Mouse (Mus musculus) liver (tissue): ENCODE data around the gene Prdx5.

Source experiments
- DNase-seq: peaks from one replicate; pipeline ENCODE4 v3.0.0-alpha.2; 2020; ENCODE audit warnings: mixed read lengths

The Prdx5 gene

DNA sequence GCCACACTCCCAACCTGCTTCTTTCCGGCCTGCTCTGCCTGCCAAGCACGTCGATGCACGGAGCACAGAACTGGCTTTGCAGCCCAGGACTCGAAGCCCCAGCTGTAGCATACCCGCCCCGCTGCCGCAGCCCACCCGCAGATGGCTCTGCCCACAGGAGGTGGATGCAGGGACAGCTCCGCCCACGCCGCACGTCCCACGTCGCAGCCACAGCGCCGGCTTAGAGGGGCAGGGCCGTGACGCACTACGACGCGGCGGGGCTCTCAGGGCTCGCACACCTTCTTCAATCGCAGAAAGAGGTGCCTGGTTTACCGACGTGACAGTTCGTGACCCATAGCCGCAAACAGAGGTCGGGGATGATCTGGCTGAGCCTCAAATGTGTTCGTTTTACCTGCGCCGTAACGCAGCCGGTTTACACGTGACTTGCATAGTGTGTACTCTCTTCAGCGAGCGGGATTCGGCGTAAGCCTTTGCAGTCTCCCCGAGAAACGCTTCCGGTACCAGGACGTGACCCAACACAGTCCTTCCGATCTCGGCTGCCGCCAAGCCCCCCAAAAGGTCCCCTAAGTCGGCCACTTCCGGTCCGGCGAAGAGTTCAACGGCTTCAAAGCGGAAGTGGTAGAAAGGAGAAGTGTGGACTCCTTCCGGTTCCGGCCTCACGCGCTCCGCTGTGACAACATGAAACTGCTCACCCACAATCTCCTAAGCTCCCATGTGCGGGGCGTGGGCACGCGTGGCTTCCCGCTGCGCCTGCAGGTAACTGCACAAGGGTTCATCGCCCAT, at the start of gene Prdx5, which contains the start of gene Trmt112:
Gene Prdx5 (minus strand): TSS at position 600 of the 783 bp plus-strand sequence.
Gene Trmt112 (plus strand): TSS at position 192 of the 783 bp plus-strand sequence.
- DNase-seq: peak; percentile 92

DNA sequence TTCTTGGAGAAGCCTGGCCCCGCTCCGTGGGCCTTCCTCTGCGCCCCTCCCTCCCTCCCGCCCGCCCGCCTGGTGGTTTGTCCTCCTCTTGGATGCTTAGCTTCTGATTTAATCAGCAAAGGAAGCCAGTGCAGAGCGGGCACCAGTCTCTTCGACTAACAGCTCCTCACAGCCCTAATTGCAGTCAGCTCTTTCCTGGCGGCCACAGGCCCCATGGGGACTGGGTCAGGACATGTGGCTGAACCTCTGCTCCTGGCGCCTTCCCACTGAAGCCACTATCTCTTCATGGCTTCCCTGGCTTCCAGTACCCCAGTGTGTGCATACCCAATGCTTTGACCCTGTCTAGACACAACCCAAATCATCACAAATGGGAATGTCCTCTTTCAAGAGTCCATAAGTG, 46.6 kb upstream of the Prdx5 start:
- DNase-seq: no peak

DNA sequence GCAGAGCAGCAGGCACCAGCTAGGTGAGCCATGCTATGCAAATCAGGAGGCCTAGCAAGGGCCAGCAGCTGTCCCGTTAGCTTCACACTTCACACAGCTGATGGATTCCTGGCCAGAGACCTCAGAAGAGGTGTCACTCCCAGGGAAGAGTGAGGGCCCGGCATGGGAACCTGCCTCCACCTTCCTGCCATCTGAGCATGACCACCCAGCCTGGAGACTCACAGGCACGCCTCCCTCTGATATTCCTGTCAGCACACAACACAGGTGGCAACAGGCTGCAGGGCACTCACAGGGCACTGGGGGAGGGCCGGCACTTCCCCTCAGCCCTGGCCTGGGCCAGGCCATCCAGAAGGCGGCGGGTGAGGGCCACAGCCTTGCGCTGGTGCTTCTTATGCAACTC, 45.5 kb upstream of the Prdx5 start:
- DNase-seq: no peak

DNA sequence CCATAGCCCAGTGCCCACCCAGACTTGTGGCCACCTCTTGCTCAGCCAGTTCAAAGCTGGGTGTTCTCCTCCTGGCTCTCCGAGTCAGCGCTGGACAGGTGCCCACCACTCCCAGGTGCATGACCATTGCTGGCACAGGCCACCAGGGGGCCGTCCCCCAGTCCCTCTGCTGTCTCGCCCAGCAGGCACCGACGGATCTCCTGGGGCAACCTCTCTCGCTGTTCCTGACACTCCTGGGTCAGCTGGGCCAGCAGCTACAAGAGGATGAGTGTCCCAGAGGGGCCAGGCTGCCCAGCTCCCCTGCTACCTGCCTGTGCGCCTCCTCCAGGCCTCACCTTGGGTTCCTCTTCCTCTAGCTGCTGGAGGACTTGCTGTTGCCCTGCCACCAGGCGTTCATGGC, 44.1 kb upstream of the Prdx5 start:
- DNase-seq: no peak

DNA sequence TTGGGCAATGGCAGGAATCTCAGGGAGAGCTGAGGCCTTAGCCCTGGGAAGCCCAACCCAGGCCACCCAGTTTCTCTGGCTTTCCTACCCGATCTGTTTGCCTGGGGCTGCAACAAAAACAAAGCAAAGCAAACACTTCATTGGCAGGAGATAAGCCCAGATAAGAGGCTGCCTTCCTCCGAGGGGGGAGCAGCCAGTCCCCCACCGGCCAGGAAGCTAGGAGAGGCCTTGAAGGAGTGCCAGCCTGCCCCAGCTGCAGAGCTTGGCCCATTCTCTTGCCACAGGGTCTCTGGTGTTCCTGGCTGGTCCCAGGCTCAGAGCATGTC, 42.8 kb upstream of the Prdx5 start:
- DNase-seq: peak; percentile 41

DNA sequence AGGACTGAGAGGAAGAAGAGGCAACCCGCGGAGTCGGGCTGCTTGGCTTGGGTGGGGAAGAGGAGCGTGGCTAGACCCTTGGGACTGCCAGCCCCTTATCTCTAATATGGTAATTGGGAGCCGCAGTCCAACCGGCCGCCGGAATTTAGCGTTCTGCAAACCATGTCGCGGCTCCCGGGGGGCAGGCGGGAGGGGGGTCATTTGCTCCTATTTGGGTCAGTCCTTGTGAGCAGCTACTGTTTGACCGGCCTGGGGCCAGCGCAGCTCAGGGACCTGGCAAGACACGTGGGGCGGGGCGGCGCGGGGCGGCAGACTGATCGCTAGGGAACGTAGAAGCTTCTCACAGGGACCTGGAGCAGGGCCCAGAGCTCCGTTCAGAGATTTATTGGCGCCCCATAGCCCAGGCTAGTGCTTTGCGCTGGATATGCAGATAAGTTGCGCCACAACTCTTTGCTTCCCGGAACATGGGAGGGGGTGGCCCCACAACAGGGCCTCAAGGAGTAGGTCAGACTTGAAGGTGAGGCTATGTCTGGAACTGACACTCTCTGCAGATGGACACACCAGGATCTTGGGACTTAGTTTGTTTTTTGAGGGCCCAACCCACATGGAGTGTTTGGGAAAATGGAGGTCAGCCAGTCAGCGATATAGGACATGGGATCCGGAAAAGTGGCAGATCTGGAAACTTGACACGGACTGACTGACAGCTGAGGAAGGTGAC, 42.2 kb upstream of the Prdx5 start:
- peak; percentile 70 for DNase-seq

DNA sequence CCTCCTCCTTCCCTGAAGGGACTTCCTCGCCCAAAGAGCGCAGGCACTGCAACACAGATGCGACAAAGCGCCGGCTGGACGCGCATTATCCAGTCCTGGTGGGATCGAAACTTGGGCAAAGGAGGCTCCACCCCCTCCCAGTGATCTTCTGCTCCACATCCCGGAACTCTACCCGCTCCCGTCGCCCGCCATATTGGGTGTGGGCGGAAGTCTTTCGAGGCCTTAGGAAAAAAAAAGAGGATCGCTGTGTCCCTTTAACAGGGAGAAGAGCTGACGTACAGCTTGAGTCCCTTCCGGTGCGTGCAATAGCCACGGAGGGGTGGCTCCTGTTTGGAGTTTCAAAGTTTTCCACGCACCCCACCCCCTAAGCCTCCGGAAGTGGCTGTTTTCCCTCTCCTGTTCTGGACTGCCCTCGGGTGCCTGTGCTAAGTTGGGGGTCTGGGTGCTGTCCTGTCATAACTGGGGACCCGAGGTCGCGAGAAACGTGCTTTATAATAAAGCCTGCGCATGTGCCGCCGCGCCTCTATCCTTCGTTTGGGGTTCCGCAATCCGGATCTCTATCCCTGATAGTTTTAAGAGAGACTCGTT, 41.6 kb upstream of the Prdx5 start:
- DNase-seq: peak; percentile 90

DNA sequence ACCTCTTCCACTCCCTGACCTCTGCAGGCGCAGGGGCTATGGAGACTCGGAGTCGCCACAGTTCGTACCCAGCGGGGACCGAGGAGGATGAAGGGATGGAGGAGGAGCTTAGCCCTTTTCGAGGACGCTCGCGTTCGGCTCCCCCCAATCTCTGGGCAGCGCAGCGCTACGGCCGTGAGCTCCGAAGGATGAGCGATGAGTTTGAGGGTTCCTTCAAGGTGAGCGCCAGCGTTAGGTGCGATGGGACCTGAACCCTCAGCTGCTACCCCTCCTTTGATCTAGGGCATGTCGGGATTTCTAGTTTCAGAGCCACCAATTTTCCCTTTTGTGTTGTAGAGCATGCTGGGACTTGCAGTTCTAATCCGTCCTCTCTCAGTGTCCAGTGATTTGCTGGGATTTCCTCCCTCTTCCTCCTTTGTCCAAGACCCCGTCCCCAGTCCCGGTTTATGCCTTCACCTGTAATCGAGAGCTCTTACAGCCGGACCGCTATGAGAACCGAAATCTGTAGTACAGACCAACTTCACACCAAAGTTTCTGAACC, 40.8 kb upstream of the Prdx5 start:
- DNase-seq: peak; percentile 64

DNA sequence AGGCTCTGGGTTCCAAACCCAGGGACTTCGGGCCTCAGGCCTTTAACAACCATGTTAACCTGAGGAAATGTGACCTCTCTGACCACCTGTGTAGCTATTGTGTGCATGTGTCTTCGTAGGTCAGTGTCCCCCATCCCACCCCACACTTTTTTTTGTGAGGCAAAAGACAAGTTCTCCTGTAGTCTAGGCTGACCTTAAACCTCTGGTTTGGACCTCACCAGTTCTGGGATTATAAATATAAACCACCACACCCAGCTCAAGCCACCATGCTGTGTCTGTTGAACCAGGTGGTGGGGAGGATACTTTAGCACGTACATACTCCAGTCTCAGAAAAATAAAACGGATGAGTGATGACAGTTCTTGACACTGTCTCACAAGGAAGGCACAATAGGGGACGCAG, 40.0 kb upstream of the Prdx5 start:
- no peak for DNase-seq

DNA sequence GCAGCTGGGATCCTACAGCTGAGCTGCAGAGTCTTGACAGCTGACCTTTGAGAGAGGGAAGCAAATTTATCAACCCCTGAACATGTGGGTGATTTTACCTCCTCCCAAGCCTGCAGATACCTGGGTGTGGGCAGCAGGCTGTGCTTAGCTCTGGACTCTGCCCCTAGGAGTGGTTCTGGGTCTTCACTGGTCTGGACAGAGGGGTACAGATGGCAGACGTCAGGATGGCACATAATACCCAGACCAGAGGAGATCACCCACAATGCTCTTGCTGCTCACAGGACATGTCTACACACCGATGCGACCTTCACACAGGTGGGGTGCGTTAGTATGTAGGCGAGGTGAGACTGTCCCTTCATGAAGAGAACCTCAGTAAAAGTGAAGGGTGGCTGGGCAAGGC, 39.6 kb upstream of the Prdx5 start:
- DNase-seq: no peak

DNA sequence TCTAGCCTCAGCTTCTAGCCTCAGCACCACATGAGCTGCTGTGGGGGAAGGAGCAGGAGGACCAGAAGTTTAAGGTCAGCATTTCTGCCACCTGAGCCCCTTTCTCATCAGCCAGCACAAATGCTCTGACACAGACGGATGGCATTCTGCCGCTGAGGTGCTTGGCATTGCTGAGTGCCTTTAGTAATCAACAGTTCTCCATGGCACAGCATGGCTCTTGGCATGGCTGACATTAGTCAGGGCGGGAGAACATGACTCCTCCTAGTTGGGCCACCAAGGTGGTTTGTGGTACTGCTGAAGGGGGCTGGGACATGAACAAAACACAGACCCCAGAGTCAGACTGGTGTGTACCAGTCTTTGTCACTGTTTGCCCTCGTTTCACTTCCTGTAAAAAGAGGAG, 38.3 kb upstream of the Prdx5 start:
- DNase-seq: no peak

DNA sequence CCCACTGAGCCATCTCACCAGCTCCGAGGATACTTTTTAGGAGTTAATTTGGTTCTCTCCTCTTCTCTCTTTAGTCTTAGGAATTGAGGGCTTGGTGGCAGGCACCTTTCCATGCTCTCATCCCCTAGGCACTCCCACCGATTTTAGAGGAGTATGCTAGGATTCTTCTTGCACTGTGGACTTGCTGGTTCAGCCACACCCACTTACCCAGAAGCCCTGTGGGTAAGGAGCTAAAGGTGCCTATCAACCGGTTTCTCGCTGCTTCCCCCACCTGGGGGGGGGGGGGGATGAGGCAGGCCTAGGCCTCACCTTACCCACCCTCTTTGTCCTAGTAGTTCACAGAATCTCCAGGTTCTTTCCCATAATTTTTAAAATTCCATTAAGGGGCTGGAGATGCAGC, 37.8 kb upstream of the Prdx5 start:
- DNase-seq: no peak

DNA sequence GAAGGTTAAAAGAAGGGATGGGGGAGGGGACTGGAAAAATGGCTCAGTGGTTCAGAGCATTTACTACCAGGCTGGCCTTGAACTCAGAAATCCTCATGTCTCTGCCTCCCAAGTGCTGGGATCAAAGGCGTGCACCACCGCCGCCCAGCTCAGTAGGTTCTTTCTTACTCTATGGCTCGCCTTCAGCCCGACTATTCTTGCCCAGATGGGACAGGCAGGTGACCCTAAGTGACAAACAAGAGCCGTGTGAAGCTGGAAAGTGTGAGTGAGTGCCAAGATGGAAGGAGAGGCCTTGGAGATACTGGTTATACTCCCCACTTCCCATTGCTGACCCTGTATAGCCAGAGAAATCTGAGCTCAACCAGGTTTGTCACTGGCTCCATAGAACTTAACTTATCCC, 33.8 kb upstream of the Prdx5 start:
- DNase-seq: no peak

DNA sequence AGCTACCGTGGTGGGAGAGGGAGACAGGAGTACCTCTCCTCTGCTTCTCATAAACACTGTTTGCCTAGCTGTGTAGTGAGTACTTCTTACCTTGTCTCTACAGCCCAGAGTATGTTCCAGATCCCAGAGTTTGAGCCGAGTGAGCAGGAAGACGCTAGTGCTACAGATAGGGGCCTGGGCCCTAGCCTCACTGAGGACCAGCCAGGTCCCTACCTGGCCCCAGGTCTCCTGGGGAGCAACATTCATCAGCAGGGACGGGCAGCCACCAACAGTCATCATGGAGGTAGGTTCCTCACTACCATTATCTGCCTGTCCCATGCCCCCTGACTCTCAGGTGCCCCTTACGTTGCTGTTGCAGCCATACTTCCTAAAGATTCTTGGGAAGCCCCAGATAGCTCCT, 32.9 kb upstream of the Prdx5 start:
- no peak for DNase-seq

DNA sequence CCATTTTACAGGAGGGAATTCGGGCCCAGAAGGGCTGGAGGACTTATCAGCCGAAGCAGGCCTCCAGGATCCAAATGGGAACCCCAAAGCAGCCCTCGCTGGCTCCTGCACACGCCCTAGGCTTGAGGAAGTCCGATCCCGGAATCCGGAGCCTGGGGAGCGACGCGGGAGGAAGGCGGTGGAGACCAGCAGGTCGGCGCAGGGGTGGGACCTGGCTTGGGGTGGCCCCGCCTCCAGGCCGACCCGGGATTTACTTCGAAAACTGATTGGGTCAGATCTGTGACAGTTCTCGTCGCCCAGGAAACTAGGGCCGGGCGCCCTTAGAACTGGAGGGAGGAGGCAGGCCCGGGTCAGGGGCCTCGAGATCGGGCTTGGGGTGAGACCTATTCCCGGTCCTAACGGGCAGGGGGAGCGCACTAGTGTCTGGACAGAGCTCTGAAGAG, 32.4 kb upstream of the Prdx5 start, which contains the start of gene Gpr137:
Gene Gpr137 (minus strand): TSS at position 232 of the 443 bp plus-strand sequence.
- peak; percentile 97 for DNase-seq

DNA sequence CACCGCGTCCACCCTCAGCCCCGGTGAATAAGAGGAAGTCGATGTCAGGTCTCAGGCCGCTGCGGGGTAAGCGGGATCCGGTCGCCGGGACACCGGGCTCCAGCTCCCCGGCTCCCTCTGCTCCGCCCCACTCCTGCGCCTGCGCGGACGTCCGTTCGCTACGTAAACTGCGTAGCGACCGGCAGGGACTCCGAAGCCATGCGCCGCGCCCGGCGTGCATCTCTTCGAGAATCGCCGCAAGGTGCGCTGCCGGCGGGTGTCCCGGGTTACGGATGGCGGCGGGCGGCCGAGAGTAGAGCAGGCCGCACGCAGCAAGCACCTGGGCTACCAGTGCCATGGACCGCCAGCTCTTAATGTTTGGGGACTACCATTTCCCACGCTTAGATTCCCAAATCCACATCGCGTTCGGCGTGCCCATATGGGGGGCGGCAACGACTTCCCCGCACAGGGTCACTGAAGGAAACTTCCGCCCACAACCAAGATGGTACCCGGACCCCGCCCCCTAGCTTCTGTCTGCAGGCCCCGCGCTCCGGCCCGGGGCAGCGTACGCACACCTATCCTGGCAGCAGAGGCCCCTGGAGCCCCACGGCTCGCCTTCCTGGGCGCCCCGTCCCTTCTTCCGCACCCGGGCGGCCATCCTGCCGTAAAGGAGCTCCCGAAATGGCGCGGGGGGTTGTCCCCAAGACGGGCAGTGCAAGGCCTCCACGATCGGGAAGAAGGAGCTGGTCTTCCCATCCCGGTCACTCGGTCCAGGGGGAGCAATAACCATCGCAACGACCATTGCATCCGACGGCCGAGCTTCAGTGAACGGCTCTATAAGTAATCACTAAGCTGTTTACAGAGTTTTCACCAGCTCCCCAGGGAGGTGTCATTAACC, 31.7 kb upstream of the Prdx5 start, which contains the start of gene Bad:
Gene Bad (plus strand): TSS at position 490 of the 877 bp plus-strand sequence.
- DNase-seq: peak; percentile 96

DNA sequence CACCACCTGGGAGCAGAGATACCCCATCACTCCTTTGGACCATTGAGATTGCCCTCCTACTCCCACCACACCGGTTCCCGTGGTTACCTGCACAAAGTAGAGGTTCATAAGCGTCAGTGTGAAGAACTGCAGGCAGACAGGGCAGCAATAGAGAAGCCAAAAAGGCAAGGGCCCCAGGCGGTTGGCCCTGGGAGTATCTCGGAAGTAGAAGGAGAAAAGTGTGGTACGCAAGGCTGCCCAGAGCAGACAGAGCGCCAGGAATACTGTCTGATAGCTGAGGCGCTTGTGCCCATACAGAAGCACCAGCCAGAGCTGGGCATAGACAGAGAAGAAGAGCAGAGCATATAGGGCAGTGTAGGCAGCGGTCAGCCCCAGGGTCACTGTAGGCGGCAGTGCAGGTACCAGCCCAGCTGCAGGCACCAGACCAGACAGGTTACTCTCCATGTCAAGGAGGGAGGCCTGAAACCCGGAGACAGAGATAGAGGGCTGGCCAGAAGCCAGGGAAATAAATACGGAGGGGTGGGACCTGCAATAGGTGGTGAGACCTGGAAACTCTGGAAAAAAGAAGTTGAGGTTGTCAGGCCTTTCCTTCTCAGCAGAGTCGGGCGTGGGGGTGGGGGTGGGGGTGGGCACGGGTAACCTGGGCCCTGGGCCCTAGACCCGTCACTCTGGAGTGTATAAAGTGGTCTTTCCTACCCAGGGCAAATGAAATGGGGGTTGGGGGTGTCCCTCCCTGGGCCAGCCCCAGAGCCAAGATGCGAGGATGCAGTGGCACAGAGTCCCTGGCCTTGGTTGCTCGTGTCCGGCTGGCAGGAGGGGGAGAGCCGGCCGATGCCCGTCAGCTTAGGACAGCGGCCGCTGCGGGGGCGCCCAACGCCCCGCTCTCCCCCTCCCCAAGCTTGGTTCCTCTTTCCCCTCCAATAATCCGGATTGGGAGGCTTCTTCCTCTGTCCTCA, 30.8 kb upstream of the Prdx5 start:
- no peak for DNase-seq

DNA sequence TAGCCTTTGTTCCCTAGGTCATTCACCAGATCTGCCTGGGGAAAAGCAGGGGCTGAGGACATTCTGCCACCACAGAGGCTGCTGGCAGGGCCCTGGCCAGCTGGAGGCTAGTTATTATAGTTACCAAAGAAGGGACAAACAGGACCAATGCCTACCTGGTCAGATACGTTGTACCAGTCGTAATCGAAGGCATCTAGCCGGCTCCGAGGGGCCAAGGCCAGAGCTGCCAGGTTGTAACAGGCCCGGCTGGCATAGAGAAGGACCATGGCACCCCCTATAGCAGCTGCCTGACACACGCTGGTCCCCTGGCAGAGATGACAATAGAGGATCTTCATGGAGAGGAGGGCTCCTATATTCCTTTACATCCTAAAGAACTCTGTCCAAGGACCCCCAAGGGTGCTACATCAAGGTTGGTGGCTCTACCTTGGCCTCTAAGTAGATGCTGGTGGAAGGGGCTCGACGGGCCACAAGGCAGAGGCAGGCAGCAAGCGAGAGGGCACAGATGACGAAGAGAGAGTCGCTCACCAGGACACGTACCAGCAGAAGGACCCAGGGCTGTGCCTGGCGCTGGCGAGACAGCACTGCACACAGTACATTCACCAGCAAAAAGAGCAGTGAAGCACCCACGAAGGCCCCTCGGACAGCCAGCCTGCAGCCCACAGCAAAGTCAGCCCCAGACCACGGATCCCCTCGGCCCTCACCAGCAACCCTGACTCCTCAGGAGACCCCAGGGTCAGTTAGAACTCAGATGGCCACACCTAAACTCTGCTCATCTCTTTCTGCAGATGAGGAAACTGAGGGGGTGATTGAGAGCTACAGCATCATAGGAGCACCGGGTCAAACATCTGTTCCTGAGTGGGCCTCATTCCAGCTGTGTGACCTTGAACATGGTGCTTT, 29.4 kb upstream of the Prdx5 start:
- DNase-seq: no peak

DNA sequence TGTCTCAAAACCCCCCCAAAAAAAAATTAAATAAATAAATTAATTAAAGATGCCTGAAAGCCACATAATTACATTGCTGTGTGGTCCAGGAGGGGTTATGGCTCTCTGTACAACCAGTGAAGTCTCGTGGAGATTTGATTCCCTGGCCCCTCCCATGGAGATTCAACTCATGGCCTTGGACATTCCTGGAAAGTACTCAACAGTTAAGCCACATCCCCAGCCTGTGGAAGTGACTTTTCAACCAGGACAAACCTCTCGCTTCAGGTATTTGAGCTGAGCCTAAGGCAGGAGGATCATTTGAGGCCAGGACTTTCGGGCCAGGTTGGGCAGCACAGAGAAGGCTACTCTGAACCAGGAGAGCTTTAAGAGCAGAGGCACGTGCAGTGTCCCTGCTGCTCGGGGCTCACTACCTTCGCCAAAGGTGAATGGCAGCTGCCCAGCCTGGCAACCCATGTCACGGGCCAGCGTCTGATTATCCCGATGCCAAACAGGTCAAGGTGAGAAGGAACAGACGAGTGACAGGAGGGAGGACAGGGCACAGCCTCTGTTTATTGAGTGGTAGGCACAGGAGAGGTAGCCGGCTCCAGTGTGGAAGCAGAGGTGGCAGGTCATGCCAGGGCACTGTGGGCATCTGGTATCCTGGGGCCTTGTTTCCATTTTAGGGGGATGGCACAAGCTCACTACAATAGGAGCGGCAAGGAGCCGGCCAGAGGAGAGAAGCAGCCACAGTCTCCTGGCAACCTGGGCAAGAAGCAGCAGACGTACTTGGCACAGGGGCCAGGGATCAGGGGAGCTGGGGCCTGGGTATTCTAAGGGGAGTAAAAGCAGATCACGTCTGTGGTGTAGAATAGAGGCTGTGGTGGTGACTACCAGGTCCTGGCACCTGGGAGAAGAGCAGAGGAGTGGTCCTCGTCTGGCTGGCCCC, 27.9 kb upstream of the Prdx5 start:
- no peak for DNase-seq
